Mouse (Mus musculus) heart, adult 9 months (tissue): ENCODE results near the gene Prkcg.
"Not testable (repeated sequence)": the region's sequence is repeated elsewhere in the genome, so short reads cannot be mapped to it uniquely, and the experiment has no call there.

Experiments
- DNase-seq, 2 experiments: peaks; one replicate each; pipeline ENCODE4 v3.0.0; 2022; ENCODE audit warnings: low spot score in 2 of 2

Gene Prkcg

DNA sequence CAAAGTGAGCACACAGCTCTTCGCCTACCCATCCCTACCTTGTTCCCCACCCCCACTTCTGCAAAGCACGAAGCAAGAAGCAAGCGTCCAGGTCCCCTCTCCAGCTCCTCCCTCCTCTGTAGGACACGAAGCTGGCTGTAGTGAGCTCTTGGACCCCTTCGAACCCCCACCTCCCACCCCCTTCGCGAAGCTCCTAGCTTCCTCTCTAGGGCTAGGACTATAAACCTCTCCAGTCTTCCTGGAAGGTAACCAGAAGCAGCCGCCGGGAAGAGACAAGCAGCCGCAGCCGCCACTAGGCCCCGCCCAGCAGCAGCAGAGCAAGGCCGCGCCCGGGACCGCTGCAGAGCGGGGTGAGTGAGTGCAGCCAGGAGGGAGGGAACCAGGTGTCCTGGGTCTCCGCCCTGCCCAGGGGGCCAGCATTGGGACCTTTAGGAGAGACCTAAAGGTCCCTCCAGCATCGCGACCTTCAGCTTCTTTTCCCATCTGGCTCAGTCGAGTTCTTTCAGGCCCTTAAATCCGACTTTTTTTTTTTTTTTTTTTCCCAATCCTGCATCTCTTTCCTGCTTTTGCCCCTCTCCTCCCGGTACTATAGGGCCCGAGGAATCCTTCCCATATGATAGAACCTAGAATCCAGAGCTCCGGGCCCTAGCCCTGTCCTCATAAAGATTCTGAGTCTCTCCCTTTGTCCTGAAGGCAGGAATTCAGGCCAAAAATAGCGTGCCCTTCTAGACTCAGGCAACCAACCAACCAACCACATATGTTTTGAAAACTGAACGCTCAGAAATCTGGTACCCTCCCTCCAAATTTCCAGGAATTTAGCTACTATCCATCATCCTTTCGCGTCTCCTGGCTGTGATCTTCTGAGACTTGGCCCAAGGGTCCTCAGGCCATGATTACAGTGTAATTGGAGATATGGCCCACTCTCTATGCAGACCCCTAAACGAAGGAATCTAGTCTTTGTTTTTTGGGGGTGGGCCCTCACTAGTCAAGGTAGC is at the start of gene Prkcg, which contains the start of gene Myadm:
Gene Prkcg (plus strand): TSS at position 204 of the 995 bp plus-strand sequence.
Gene Myadm (plus strand): TSS at position 105 of the 995 bp plus-strand sequence.
- DNase-seq: peak; percentile 87 to 89

DNA sequence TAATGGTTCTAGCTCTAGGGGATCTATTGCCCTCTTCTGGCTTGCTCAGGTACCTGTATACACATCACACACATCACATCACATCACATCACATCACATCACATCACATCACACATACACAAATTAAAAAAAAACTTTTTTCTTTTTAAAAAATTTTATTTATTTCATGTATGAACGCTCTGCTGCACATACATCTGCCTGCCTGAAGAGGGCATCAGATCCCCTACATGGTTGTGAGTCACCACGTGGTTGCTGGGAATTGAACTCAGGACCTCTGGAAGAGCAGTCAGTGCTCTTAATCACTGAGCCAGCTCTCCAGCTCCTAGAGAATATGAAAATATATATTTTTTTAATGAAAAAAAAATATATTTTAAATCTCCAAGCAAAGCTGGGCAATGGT is 49.8 kb upstream of the Prkcg start:
- no peak for DNase-seq

DNA sequence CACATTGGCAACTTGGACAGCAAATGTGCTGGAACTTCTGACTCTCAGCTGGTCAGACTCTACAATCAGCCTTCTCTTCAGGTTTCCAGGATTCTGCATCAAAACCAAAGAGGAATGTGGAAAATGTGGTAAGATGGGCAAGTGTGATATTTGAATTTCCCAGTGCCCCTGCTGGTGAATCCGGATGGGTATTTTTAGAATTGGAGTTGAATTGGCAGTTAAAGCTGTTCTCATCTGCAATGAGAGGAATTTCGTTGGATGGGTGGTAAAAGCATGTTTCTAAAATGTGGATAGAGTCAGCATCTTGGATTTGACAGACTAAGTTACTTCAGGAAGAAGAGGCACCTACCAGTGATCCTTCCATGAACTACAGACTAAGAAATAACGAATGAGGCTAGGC is 28.3 kb upstream of the Prkcg start:
- DNase-seq: no peak

DNA sequence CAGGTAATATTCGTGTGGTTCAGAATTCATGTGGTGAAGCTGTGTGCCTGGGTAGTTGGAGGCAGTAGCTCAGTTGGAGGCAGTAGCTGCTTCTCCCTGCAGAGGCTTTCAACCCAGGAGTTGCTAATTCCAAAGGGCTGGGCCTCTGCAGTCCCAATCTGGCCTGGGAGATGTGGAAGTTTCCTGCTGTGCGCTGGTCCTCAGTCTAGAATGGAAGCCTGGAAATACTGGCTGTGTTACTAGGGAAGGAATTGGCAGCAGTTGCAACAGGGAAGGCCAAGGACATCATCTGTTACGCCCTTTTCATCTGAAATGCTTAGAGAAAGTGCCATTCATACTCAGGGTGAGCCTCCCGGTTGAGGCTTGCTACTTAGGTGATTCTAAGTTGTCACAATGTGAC is 27.5 kb upstream of the Prkcg start:
- DNase-seq: no peak

DNA sequence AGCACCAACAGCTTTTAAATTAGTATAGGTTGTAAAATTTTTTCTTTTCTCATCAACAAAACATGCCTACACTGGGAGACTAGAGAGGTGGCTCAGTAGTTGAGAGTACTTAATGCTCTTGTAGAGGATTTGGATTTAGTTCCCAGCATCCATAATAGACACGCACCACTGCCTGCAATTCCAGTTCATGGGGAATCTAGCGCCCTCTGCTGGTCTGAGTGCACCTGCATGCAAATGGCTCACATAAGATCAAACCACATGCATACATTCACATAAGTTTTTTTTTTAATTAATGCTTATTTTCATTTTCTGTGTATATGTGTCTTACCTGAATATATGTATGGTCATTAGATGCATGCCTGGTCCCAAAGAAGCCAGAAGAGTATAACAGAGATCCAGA is 26.2 kb upstream of the Prkcg start:
- no peak for DNase-seq

DNA sequence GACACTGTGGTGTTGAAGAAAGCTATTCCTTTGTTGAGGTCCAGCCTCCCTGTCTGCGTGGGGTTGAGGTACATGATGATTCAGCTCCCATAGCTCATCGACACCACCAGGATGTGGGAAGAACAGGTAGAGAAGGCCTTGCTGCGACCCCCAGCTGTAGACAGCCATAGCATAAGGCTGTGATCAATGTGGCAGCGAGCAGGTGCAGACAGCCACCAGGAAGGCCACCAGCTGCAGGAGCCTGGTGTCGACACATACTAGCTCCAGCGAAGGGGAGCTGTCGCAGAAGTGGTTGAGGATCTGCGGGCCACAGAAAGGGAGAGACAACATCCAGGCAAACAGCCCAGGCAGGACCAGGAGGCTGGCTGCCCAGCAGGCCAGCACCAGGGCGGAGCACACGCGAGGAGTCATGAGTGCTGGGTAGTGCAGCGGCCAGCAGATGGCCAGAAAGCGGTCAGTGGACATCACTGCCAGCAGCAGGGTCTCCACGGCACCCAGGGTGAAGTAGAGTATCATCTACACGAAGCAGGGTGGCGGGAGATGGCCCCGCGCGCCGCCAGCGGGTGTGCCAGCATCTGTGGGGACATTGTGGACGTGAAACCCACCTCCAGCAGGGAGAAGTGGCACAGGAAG is 24.5 kb upstream of the Prkcg start:
- DNase-seq: no peak

- DNase-seq: no peak
These were observed 23.7 kb upstream of the Prkcg start for GRCm38 (mm10) chr7:3265311-3265710.

GRCm38 (mm10) chr7:3267261-3267660 is 21.7 kb upstream of the Prkcg start:
- no peak for DNase-seq

- DNase-seq: no peak
These were observed 21.1 kb upstream of the Prkcg start for GRCm38 (mm10) chr7:3267888-3268287.

DNA sequence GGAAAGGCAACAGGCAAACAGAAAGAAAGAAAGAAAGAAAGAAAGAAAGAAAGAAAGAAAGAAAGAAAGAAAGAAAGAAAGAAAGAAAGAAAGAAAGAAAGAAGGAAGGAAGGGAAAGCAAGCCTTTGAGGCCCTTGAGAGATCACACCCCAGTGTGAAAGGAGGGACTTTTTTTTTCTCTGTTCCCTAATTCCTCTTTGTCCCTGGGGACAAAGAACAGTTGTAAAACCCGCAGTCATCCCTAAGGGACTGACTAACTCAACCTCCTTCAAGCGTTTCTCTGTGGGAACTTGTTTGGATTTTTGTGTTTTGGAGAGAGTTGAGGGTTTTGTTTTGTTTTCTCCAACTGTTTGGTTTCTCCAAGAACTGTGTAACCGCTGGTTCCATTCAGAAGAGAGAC is 20.7 kb upstream of the Prkcg start:
- DNase-seq: no peak

- no peak for DNase-seq
These were observed 16.8 kb upstream of the Prkcg start for GRCm38 (mm10) chr7:3272206-3272605.

DNA sequence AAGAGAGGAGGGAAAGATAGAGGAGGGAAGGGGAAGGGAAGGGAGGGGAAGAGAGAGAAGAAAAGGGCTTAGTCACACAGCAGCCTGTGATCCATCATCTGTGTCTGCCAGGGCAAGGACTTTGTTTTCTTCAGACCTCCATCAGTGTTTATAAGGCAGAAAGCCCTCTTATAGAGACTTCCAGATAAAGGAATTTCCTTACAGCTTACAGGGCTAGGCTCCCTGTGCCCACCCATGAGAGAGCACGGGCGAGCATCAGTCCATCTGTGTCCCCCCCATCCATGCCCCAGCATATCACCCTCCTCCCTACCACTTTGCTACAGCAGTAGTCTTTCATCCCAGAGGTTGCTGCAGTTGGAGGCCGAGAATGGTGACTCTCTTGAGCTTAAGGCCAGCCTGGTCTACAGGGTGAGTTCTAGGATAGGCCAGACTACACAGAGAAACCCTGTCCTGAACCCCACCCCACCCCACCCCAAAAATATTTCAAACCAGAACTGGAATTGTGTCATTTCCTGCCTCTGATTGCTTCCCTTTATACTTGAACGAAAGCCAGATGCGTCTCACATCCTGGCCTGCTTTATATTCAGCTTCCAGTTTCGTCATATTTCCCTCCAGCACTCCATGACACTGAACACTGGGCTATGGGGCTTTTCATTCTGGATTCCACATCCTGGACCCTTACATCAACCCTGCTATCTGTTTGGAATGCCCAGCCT is 13.4 kb upstream of the Prkcg start:
- peak; percentile 68 to 81 for DNase-seq

GRCm38 (mm10) chr7:3276781-3277180 is 12.2 kb upstream of the Prkcg start:
- DNase-seq: not testable (repeated sequence)

GRCm38 (mm10) chr7:3280080-3280653 is 8.8 kb upstream of the Prkcg start:
- no peak for DNase-seq

GRCm38 (mm10) chr7:3280654-3281153 is 8.3 kb upstream of the Prkcg start:
- DNase-seq: peak; percentile 68 to 86

DNA sequence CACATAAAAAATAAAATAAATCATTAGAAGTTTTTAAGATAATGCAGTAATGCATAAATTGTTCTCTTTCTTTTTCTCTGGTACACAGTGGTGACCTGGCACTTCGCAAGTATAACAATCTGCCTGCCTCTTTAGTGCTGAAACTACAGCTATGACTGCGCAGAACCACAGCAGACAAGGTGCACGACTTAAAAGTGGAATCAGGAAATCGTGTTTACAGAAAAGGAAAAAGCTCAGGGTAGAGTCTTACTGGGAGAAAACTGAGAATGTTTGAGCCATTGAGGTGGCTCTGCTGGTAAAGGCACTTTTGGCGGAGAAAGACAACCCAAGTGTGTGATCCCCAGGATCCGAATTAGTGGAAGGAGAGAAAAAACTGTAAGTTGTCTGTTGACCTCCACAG is 7.2 kb upstream of the Prkcg start:
- no peak for DNase-seq

DNA sequence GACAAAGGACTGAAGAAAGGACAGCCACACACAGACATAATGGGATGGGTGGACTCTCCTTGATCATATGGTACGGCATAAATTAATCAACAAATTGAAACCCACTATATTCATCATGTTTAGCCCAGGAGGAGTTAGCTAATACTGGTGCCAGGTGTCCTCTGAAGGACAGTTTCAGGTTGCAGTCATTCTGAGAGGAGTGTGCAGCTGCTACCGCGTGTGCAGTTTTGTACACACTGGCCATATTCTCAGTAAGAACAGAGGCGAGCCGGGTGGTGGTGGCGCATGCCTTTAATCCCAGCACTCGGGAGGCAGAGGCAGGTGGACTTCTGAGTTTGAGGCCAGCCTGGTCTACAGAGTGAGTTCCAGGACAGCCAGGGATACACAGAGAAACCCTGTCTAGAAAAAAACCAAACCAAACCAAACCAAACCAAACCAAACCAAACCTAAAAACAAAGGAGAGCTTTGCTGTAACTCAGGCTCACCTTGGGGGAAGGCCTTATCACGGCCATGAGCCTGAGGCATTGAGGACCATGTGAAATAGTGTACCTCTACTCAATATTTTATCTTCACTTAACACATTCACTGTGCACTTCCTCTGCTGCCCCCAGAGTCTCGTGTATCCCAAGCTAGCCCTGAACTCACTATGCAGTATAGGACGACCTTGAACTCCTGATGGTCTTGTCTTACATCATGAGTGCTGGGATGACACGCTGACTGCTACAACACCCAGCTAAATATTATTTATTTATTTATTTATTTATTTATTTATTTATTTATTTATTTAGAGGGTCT is 5.7 kb upstream of the Prkcg start:
- no peak for DNase-seq

- no peak for DNase-seq
These were observed 4.4 kb upstream of the Prkcg start for GRCm38 (mm10) chr7:3284604-3285003.

GRCm38 (mm10) chr7:3286036-3286435 is 2.9 kb upstream of the Prkcg start:
- DNase-seq: no peak

- DNase-seq: no peak
These were observed 1.8 kb upstream of the Prkcg start for GRCm38 (mm10) chr7:3287186-3287585.
